Mouse (Mus musculus) liver, postnatal 0 days (tissue): Measurements from ENCODE around the gene 1700003F12Rik.

Experiments used
- CTCF ChIP-seq: sonication (generic); IDR thresholded peaks from 2 replicates; pipeline ENCODE4 v1.5.1; 2016; ENCODE audit warnings: antibody characterized with exemption, low read depth
- EP300 ChIP-seq: IDR thresholded peaks from 2 replicates; pipeline ENCODE4 v1.6.1; 2016; ENCODE audit warnings: antibody characterized with exemption, low read depth, mild to moderate bottlenecking

- TF ChIP-seq CTCF (no peak), EP300 (no peak)
Observed at GRCm38 (mm10) chr2:154555235-154555634, 8.3 kb downstream of the 1700003F12Rik start.
